Mouse (Mus musculus): ENCODE results near the gene Otud1. TPM values are rescaled to one million over a fixed set of nuclear protein-coding genes. Genes with fewer than 3 reads are reported as not detected.

Gene Otud1
- polyA plus RNA-seq, 2 experiments: 0.44 to 0.65 TPM

- H3K4me1 ChIP-seq (replicated peaks; ENCODE audit: control insufficient read depth in 2 of 2, insufficient read depth in 2 of 2, low read length in 1 of 2): 0 out of 4 replicates have a peak, but pooled peaks cover 0 to 2% of the 10 kb centered on the region in 2 experiments
- no peaks in the 10 kb centered on the region for H3K9me3 ChIP-seq (ENCODE audit: control insufficient read depth, low read length)
- no peaks in the 10 kb centered on the region for H3K27me3 ChIP-seq (ENCODE audit: control insufficient read depth, insufficient read depth, low read length)
- no peak for TF ChIP-seq EP300 (IDR thresholded peaks at IDR 0.05; ENCODE audit: low read depth)
- no peak for TF ChIP-seq CTCF (IDR thresholded peaks at IDR 0.05; ENCODE audit: low read depth)
- 53% methylated on average over 4 of the region's 4 CpGs for WGBS (ENCODE audit: insufficient replicate concordance)
- H3K36me3 ChIP-seq (replicated peaks; ENCODE audit: control insufficient read depth, insufficient read depth, low read depth): no peaks in the 10 kb centered on the region
- ATAC-seq (ENCODE audit: insufficient read depth) (no peak), DNase-seq (ENCODE audit: low read depth in 3 of 3, low spot score in 3 of 3) (no peak)
- H3K4me2 ChIP-seq (ENCODE audit: low read depth): no peak overlapping the region
- H3K27ac ChIP-seq: no peak overlapping the region
- H3K9ac ChIP-seq (replicated peaks): no peak overlapping the region
- no peak overlapping the region for H3K4me3 ChIP-seq (ENCODE audit: insufficient read depth in 1 of 2, low read depth in 2 of 2, low read length in 2 of 2)
Measured at GRCm38 (mm10) chr2:19706886-19707285, 49.3 kb downstream of the Otud1 start.

Other genes with a start within 250 kb of the Otud1 start
- 0.06 TPM in 1 of 2 replicates, not detected in the other for gene Ptf1a, start 212.1 kb upstream of the Otud1 start, polyA plus RNA-seq (2012; rRNA removed)
- gene Ptf1a, start 212.1 kb upstream of the Otud1 start, polyA plus RNA-seq (2014; fragmentation: Nextera tagmentation; extraction: Ambion mirVana): not detected in 2 replicates
- gene 4921504E06Rik, start 103.8 kb upstream of the Otud1 start, polyA plus RNA-seq (2012; rRNA removed): not detected in 2 replicates
- gene 4921504E06Rik, start 103.8 kb upstream of the Otud1 start, polyA plus RNA-seq (2014; fragmentation: Nextera tagmentation; extraction: Ambion mirVana): not detected in 2 replicates